Mouse (Mus musculus) left cerebral cortex, postnatal 14 days (tissue): Measurements from ENCODE around the gene Rcn3. TPM values are rescaled to one million over a fixed set of nuclear protein-coding genes. Genes with fewer than 3 reads are reported as not detected.
"Not testable (repeated sequence)": the region's sequence is repeated elsewhere in the genome, so short reads cannot be mapped to it uniquely, and the experiment has no call there.

ENCODE experiments used
- DNase-seq, 2 experiments: peaks; one replicate each; pipeline ENCODE4 v3.0.0; 2021 to 2022; ENCODE audit warnings: low spot score in 2 of 2, mixed read lengths in 1 of 2
- intact Hi-C: fragments of 180-260 bp; cut with DNase I; formaldehyde crosslinking; loops from one replicate; pipeline ENCODE4 v1.15.1; 2025
- total RNA-seq, 2 experiments: library from RNA; stranded (reverse); gene quantifications; 2 replicates each; pipeline ENCODE4 v1.2.3; 2021

The Rcn3 gene
- total RNA-seq, 2 experiments from 2014 or later, result 7.5 to 7.8 TPM

GRCm38 (mm10) chr7:45125649-45126048 is 33.6 kb upstream of the Rcn3 start:
- DNase-seq, intact Hi-C loops: not testable (repeated sequence)

GRCm38 (mm10) chr7:45125144-45125600 is 33.2 kb upstream of the Rcn3 start:
- peak in 1 of 2 experiments; percentile 55 for DNase-seq
- intact Hi-C loops, result no loop called here

GRCm38 (mm10) chr7:45124224-45125143 is 32.5 kb upstream of the Rcn3 start, which contains the start of gene Rps11:
Gene Rps11, minus strand, starts transcription at chr7:45124439.
- intact Hi-C loops, result loop anchor here (5.0 kb wide), 1 partner anchor 42 kb away; no protein-coding TSS in a partner anchor
- peak; percentile 99 for DNase-seq

- intact Hi-C loops, result loop anchor here (5.0 kb wide), 1 partner anchor 41 kb away; no protein-coding TSS in a partner anchor
- no peak for DNase-seq
Measured at GRCm38 (mm10) chr7:45123186-45123570, 31.2 kb upstream of the Rcn3 start.

- intact Hi-C loops, result loop anchor here (5.0 kb wide), 1 partner anchor 40 kb away; no protein-coding TSS in a partner anchor
- DNase-seq, result no peak
Measured at GRCm38 (mm10) chr7:45122561-45123185, 30.7 kb upstream of the Rcn3 start.

- intact Hi-C loops, result loop anchor here (5.0 kb wide), 1 partner anchor 40 kb away; no protein-coding TSS in a partner anchor
- no peak for DNase-seq
Measured at GRCm38 (mm10) chr7:45121966-45122365, 29.9 kb upstream of the Rcn3 start.

GRCm38 (mm10) chr7:45121404-45121803 is 29.4 kb upstream of the Rcn3 start:
- intact Hi-C loops, result loop anchor here (5.0 kb wide), 1 partner anchor 39 kb away; no protein-coding TSS in a partner anchor
- no peak for DNase-seq

- intact Hi-C loops, result loop anchor here (5.0 kb wide), 1 partner anchor 38 kb away; no protein-coding TSS in a partner anchor
Measured at GRCm38 (mm10) chr7:45119780-45120709, 28.0 kb upstream of the Rcn3 start.

GRCm38 (mm10) chr7:45118336-45118735 is 26.3 kb upstream of the Rcn3 start:
- intact Hi-C loops, result no loop called here
- DNase-seq, result no peak

More at GRCm38 (mm10) chr7:45119780-45120709, 28.0 kb upstream of the Rcn3 start:
- DNase-seq, result no peak

GRCm38 (mm10) chr7:45117566-45117965 is 25.5 kb upstream of the Rcn3 start:
- intact Hi-C loops, result no loop called here
- no peak for DNase-seq

GRCm38 (mm10) chr7:45113476-45113875 is 21.5 kb upstream of the Rcn3 start:
- intact Hi-C loops, result no loop called here
- DNase-seq, result no peak

- DNase-seq, result no peak
- intact Hi-C loops, result no loop called here
Measured at GRCm38 (mm10) chr7:45112529-45112928, 20.5 kb upstream of the Rcn3 start.

GRCm38 (mm10) chr7:45111940-45112339 is 19.9 kb upstream of the Rcn3 start:
- no peak for DNase-seq
- intact Hi-C loops, result no loop called here

GRCm38 (mm10) chr7:45110089-45110488 is 18.1 kb upstream of the Rcn3 start:
- intact Hi-C loops, DNase-seq: not testable (repeated sequence)

GRCm38 (mm10) chr7:45107052-45107645 is 15.1 kb upstream of the Rcn3 start:
- no peak for DNase-seq
- intact Hi-C loops, result loop anchor here (5.0 kb wide), 1 partner anchor 35 kb away; no protein-coding TSS in a partner anchor

- intact Hi-C loops, result loop anchor here (5.0 kb wide), 1 partner anchor 34 kb away; no protein-coding TSS in a partner anchor
- DNase-seq, result no peak
Measured at GRCm38 (mm10) chr7:45106441-45106840, 14.4 kb upstream of the Rcn3 start.

- intact Hi-C loops, result loop anchor here (5.0 kb wide), 1 partner anchor 33 kb away; no protein-coding TSS in a partner anchor
- no peak for DNase-seq
Measured at GRCm38 (mm10) chr7:45105491-45105890, 13.5 kb upstream of the Rcn3 start.

GRCm38 (mm10) chr7:45104941-45105340 is 12.9 kb upstream of the Rcn3 start:
- no peak for DNase-seq
- intact Hi-C loops, result loop anchor here (5.0 kb wide), 1 partner anchor 33 kb away; no protein-coding TSS in a partner anchor
